Mouse (Mus musculus): ENCODE measurements around the gene Ephx3.

GRCm38 (mm10) chr17:32188863-32189636, at the start of gene Ephx3:
- TF ChIP-seq CTCF (IDR thresholded peaks at IDR 0.05; ENCODE audit: insufficient read depth, low read length) (no peak), POLR2A (IDR thresholded peaks at IDR 0.05; ENCODE audit: borderline replicate concordance, extremely low read depth, low read depth, low read length) (no peak; the same call in 1 of the 2 replicates)

All from lung, adult 2 months (tissue).